Mouse (Mus musculus) G1E (cell line): ENCODE measurements around the gene Zdhhc9.

ENCODE experiments used
- CTCF ChIP-seq: IDR thresholded peaks from 2 replicates; pipeline ENCODE4 v1.5.1; 2012; ENCODE audit warnings: low read depth, low read length, inconsistent platforms, mixed read lengths
- POLR2AphosphoS5 ChIP-seq: IDR thresholded peaks from 2 replicates; pipeline ENCODE4 v1.6.1; 2012; ENCODE audit warnings: low read depth, low read length, inconsistent platforms; ENCODE audit not compliant: insufficient replicate concordance

GRCm38 (mm10) chrX:48201973-48202372 is 6.7 kb downstream of the Zdhhc9 start:
- TF ChIP-seq CTCF (no peak), POLR2AphosphoS5 (no peak)
